Mouse (Mus musculus) gastrocnemius, postnatal 25 days (tissue): ENCODE data around the gene Gm21972. TPM values are rescaled to one million over a fixed set of nuclear protein-coding genes. Genes with fewer than 3 reads are reported as not detected.
A peak's percentile ranks its signal among the peaks of the same experiment; 100 is the strongest.

Experiments used
- DNase-seq: peaks from one replicate; pipeline ENCODE4 v3.0.0; 2022
- long read RNA-seq, 2 experiments: library from polyadenylated mRNA; stranded (forward); transcript quantifications; one replicate each; pipeline ENCODE4 v2.0.0; 2021
- total RNA-seq, 2 experiments: library from RNA; stranded (reverse); gene quantifications; 1 replicate in 1 of 2; 2 replicates in 1 of 2; pipeline ENCODE4 v1.2.3; 2021

The Gm21972 gene
- 1 to 10 TPM in 1 of 2 experiments, under 1 TPM in 1; 0.54 to 1.3 TPM for total RNA-seq
- long read RNA-seq, experiment 1, result 0 reads
- long read RNA-seq, experiment 2, result 0 reads

DNA sequence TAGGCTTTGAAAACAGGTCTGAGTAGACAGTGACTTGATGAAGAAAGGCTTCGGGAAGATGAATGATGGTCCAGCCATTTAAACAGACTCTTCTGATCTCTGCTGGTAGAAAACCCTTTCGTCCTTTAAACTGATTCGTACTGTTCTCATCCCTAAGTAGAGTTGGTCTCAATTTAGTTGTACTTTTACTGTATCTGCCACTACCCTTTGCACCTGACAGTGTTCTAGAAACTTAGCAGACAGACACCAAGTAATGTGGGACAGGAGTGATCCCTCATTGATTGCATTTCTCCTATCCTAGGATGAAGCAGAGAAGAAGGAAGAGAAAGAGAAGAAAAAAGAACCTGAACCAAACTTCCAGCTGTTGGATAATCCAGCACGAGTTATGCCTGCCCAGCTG, at the start of gene Gm21972:
Gene Gm21972, plus strand, starts transcription at position 301 of the 400 bp plus-strand sequence.
- DNase-seq, result no peak

DNA sequence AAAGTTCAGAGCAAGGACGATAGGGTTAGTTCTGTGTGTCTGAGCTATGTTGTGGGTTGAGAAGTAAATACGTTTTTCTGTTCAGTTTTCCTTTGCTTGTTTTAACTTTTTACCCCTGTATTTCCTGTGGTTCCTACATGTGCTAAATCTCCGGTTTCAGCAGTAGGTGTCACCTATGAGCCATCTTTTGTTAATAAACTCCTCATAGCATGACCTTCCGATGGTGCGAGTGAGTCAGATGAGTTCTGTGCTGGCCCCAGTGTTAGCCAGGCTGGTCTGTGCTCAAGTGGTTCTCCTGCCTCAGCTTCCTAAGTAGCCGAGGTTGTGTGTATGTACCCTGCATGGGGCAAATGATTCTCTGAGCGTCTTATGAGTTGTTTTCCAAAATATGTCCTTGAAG, 39.0 kb upstream of the Gm21972 start:
- no peak for DNase-seq

DNA sequence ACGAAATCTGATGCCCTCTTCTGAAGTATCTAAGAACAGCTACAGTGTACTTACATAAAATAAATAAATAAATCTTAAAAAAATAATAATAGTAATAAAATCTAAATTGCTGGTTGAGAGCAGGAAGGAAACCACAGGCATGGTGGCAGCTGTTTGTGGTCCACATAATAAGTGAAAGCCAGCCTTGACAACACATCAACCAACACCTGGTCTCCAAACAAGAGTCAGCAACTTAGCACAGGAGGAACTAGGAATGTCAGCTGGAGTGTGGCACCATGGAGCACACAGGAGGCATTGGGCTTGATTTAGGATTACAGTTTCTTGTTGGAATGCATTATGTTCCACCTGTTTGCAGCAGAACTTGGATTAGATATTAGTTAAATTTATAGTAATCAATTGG, 28.4 kb upstream of the Gm21972 start:
- no peak for DNase-seq

GRCm38 (mm10) chr1:86111779-86112178, 21.7 kb upstream of the Gm21972 start, which contains the start of gene Htr2b:
Gene Htr2b (minus strand): TSS chr1:86111970.
- peak; percentile 11 for DNase-seq

DNA sequence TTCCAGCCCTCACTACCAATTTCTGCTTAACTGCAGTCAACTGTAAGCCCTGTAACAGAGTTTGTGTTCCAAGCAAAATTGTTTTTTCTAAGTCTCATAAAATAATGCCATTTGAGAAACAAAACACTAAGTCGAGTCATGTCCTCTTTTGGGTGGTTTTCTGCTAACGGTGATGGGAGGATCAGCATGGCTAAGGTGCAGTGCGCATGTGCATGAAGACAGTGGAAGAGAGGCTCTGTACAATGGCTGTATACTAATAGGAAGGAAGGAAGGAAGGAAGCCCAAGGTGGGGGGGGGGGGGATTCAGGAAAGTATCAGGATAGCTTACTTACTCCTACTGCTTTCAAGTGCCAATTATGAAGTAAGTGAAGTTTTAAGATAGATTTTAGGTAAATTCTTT, 19.3 kb upstream of the Gm21972 start:
- DNase-seq, result no peak

DNA sequence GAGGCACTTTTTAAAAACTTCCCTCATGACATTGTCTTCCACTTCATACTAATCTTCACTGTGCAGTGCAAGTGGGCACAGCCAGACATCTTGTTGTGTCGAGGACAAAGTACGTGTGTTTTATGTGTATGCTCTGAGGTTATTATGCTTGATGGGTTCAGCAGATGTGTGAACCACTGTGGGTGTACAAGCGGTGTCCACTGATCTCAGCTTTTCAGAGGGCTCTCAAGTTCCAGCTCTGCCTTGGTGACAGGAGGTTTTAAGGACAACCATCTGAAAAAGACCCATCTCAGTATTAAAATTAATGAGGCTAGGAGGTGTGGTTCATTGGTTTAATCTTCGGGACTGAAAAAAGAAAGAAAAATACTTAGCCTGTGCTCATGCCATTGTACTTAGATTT, 13.9 kb upstream of the Gm21972 start:
- DNase-seq, result no peak

- no peak for DNase-seq
Observed at GRCm38 (mm10) chr1:86126036-86126435, 7.4 kb upstream of the Gm21972 start.

GRCm38 (mm10) chr1:86135315-86135714, 1.9 kb downstream of the Gm21972 start:
- no peak for DNase-seq

GRCm38 (mm10) chr1:86141081-86141480, 7.6 kb downstream of the Gm21972 start:
- DNase-seq, result no peak

- no peak for DNase-seq
Observed at GRCm38 (mm10) chr1:86143165-86143564, 9.7 kb downstream of the Gm21972 start.

DNA sequence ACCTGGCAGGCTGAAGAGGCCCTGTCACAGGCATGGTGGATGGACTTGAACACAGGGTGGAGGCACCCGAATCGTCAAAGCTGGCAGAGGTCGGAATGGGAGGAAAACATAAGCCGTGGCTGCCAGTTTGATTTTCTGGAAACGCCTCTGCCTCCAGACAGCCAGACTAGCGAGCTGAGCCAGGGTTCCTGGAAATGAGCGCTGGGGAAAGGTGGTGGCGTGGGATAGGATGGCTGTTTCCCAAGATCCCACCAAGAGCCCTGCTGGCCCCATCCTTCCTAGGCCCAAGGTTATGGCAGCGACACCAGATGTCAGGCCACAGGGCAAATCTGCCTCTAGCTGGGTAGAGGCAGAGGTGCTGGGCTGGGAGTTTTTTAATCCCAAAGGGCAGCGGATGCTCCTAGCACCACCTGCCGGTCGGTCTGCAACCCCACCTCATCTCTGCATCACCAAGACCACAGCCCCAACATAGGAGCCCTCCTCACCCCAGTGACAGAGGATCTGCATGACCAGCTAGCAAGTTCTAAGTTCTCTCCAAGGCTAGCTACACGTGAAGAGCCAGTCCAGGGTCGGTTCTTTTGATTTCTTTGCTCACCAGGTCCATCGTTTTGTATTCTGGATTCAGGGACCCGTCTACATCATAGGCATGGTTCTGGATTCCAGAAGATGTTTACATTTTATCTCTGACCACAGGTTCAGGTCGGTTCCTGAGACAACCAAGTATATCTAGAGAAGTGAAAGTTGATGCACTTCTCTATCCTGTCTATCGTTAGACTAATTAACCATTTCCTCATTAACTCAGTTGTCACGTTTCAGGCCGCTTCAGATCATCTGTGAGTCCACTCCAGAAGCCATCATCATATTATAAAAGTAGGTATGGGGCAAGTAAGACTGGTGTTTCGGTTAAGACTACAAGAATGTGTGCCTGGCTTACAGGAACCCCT, 10.8 kb downstream of the Gm21972 start:
- DNase-seq, result no peak

DNA sequence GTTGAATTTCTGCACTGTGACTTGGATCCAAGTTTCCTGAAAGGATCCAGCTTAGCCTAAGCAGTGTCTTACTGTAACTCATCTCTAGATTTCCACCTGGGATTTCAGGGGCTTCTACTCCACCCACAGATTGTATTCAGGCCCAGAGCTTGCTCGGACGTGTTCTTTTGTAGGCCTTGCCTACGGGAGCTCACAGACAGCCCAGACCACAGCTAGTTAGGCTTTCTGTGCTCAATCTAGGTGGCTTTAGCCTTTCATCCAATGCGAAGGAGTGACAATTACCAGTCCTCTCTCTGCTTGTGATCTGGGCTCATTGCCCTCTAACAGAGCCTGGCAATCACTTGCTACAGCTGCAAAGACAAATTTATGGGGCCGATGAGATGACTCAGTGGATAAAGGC, 12.9 kb downstream of the Gm21972 start:
- no peak for DNase-seq

DNA sequence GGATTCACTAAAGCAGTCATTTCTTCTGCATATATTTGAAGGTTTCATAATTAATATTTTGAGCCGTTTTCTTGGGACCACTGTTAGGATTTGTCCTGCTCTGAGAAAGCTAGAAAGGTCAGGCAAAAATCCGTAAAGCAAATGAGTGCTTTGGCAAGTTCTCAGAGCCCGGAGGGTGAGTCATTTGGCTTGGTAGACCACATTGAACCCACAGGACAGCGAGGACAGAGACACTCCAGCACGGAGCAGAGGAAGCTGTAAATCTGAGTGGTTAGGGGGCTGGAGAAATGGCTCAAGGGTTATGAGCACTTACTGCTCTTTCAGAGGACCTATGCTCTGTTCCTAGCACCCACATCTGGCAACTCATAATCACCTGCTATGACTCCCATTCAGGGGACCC, 14.1 kb downstream of the Gm21972 start:
- no peak for DNase-seq

- DNase-seq, result no peak
Observed at GRCm38 (mm10) chr1:86148161-86148560, 14.7 kb downstream of the Gm21972 start.

- no peak for DNase-seq
Observed at GRCm38 (mm10) chr1:86150929-86151328, 17.5 kb downstream of the Gm21972 start.

DNA sequence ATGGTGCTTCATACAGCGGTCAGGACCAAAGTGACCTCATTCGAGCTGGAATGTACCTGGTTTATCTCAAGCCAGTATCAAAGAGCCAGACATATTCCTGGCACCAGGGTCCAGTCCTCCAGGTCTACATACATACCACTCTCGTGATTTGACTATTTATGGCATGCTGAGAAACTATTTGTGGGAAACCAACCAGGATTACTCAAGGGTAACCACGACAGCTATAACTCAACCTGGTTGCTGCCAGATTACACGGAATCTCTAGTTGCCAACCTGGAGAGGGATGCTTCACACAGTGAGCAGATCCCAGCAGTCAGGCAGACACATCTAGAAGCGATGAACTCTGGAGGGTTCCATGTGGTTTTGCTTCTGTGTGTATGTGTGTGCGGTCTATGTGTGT, 17.9 kb downstream of the Gm21972 start:
- no peak for DNase-seq

DNA sequence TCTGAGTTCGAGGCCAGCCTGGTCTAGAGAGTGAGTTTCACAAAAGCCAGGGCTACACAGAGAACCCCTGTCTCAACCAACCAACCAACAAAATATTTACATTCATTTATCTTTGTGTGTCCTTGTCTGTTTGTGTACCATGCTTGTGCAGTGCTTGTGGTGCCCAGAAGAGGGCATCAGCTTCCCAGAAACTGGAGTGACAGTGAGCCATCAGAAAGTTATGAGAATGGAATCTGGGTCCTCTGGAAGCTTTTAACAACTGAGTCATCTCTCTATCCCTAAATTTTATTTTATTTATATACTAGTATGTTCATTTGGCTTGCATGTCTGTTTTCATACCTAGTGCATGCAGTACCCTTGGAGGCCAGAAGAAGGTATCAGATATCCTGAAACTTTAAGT, 19.2 kb downstream of the Gm21972 start:
- DNase-seq, result no peak

- DNase-seq, result peak; percentile 92
Observed at GRCm38 (mm10) chr1:86154133-86154823, 20.8 kb downstream of the Gm21972 start, which contains the start of gene Armc9. Gene Armc9 (plus strand): TSS chr1:86154780.

DNA sequence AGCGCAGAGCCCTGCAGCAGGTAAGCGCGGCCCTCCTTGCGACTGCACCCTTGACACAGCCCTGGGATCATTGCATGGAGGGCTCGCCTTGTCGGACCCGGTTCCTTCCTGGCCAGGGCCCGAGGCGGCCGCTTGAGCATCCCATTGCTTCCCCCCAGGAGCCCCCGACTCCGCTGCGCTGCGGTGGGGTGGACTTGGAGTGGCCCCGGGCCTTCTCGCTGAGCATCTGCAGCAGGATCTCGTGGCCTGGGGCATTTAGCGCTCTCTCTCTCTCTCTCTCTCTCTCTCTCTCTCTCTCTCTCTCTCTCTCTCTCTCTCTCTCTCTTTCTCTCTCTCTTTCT, 21.4 kb downstream of the Gm21972 start:
- DNase-seq, result no peak

- DNase-seq, result no peak
Observed at GRCm38 (mm10) chr1:86156075-86156474, 22.6 kb downstream of the Gm21972 start.

DNA sequence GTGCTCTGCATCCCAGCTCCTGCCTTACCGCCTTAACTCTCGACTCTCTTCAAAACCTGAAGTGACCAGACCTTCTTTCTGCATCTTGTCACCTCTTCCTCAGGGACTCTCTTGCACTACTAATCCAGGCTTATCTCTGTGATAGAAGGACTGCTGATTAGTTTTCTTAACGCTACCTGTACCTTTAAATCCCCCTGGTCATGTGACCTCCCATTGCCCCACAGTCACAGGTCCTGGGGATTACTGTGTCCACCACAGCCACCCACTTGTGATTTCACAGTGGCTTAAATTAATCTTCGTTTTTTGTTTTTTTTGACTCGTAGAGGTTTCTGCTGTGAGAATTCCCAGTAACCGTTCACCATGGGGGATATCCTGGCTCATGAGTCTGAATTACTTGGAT, 23.2 kb downstream of the Gm21972 start:
- DNase-seq, result no peak

DNA sequence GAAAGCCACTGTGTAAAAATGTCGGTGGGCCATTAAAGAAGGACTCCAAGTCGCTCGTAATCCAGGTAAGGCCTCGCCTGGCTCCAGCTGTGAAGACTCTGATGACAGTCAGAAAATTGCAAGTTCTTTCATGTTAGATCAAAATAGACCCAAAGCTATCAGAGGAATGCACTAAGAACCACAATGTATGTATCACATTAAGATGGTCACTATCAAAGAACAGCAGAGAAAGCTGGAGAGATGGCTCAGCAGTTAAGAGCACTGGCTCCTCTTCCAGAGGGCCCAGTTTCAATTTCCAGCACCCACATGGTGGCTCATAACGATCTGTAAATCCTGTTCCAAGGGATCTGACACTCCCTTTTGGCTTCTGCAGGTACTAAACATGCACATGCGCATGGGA, 26.6 kb downstream of the Gm21972 start:
- DNase-seq, result no peak

DNA sequence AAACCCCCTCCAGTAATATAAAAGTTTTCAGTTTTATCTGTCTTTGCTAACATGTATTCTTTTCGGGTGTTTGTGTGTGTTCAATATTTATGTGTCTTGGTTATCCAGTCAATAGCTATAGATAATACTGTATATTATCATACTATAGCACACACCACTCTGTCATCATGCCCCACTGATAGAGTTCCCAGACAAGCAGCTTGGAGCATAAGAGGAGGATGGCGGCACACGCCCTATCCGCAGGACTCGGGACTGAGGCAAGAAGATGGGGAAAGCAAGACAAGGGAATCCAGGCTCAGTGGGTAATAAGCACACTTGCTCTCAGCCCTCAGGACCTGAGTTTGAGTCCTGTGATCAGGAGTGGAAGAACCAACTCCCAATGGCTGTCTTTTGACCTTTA, 27.0 kb downstream of the Gm21972 start:
- no peak for DNase-seq
